Mouse (Mus musculus) MEL (cell line): Measurements from ENCODE around the gene Rapgef4. TPM values are rescaled to one million over a fixed set of nuclear protein-coding genes. Genes with fewer than 3 reads are reported as not detected.

Source experiments
- DNase-seq: peaks from one replicate; pipeline ENCODE4 v3.0.0; 2011; ENCODE audit warnings: low read depth, low spot score
- H3K27ac ChIP-seq: 2 replicates; pipeline ENCODE4 v1.5.1; 2012; ENCODE audit warnings: low read depth, mild to moderate bottlenecking, control low read depth, low read length, moderate library complexity; ENCODE audit not compliant: control insufficient read depth
- H3K27me3 ChIP-seq, 2 experiments: fragments of 150-350 bp in 1 of 2; sonication (generic) in 1 of 2; 2 replicates each; pipeline ENCODE4 v1.6.1; 2012; ENCODE audit warnings: low read length in 2 of 2, mild to moderate bottlenecking in 2 of 2, improper control_type of control experiment in 1 of 2, moderate library complexity in 1 of 2; ENCODE audit not compliant: insufficient read depth in 2 of 2, control insufficient read depth in 1 of 2
- H3K36me3 ChIP-seq, 2 experiments: 2 replicates each; pipeline ENCODE4 v1.6.1; 2012 to 2014; ENCODE audit warnings: low read length in 2 of 2, improper control_type of control experiment in 1 of 2, inconsistent platforms in 1 of 2, mild to moderate bottlenecking in 1 of 2; ENCODE audit not compliant: insufficient read depth in 2 of 2, control insufficient read depth in 1 of 2
- H3K4me1 ChIP-seq, 2 experiments: fragments of 150-350 bp in 1 of 2; sonication (generic) in 1 of 2; 2 replicates each; pipeline ENCODE4 v1.6.1; 2012; ENCODE audit warnings: low read length in 2 of 2, improper control_type of control experiment in 1 of 2, mild to moderate bottlenecking in 1 of 2; ENCODE audit not compliant: insufficient read depth in 2 of 2, control insufficient read depth in 1 of 2
- H3K4me3 ChIP-seq, 2 experiments: fragments of 150-350 bp in 1 of 2; sonication (generic) in 1 of 2; 2 replicates each; pipeline ENCODE4 v1.5.1; 2012; ENCODE audit warnings: low read depth in 2 of 2, low read length in 2 of 2, mild to moderate bottlenecking in 2 of 2, moderate library complexity in 2 of 2, control low read depth in 1 of 2, improper control_type of control experiment in 1 of 2; ENCODE audit not compliant: control insufficient read depth in 1 of 2, insufficient read depth in 1 of 2
- H3K79me2 ChIP-seq: 2 replicates; pipeline ENCODE4 v1.6.1; 2012; ENCODE audit warnings: mild to moderate bottlenecking, low read length, moderate library complexity; ENCODE audit not compliant: control insufficient read depth, poor library complexity, insufficient read depth
- H3K9ac ChIP-seq: 2 replicates; pipeline ENCODE4 v1.6.1; 2012; ENCODE audit warnings: low read depth, mild to moderate bottlenecking, control low read depth, low read length, moderate library complexity; ENCODE audit not compliant: control insufficient read depth, poor library complexity, severe bottlenecking
- H3K9me3 ChIP-seq: fragments of 150-350 bp; sonication (generic); replicated peaks from 2 replicates; pipeline ENCODE4 v1.6.1; 2012; ENCODE audit warnings: mild to moderate bottlenecking, low read length, improper control_type of control experiment, moderate library complexity; ENCODE audit not compliant: insufficient read depth
- BHLHE40 ChIP-seq: IDR thresholded peaks from 2 replicates; pipeline ENCODE4 v1.6.1; 2012; ENCODE audit warnings: low read depth, mild to moderate bottlenecking, inconsistent platforms, low read length, improper control_type of control experiment, borderline replicate concordance
- CHD1 ChIP-seq: IDR thresholded peaks from 2 replicates; pipeline ENCODE4 v1.6.1; 2012; ENCODE audit warnings: low read depth, mild to moderate bottlenecking, inconsistent platforms, low read length, improper control_type of control experiment
- CTCF ChIP-seq, 3 experiments: IDR thresholded peaks in 2 of 3; conservative IDR thresholded peaks in 1 of 3; 2 replicates each; pipeline ENCODE4 v1.5.1; 2011 to 2012; ENCODE audit warnings: low read length in 3 of 3, low read depth in 2 of 3, mild to moderate bottlenecking in 2 of 3, improper control_type of control experiment in 1 of 3, inconsistent platforms in 1 of 3, mixed read lengths in 1 of 3, moderate library complexity in 1 of 3; ENCODE audit not compliant: control insufficient read depth in 1 of 3, insufficient read depth in 1 of 3, poor library complexity in 1 of 3, severe bottlenecking in 1 of 3
- E2F4 ChIP-seq: IDR thresholded peaks from 2 replicates; pipeline ENCODE4 v1.6.1; 2011; ENCODE audit warnings: low read depth, low read length, improper control_type of control experiment, borderline replicate concordance
- ELF1 ChIP-seq: IDR thresholded peaks from 2 replicates; pipeline ENCODE4 v1.6.1; 2014; ENCODE audit warnings: low read depth, mild to moderate bottlenecking, inconsistent platforms, low read length, improper control_type of control experiment, moderate library complexity
- EP300 ChIP-seq, 2 experiments: IDR thresholded peaks; 2 replicates each; pipeline ENCODE4 v1.6.1; 2011; ENCODE audit warnings: improper control_type of control experiment in 2 of 2, low read length in 2 of 2, low read depth in 1 of 2, mild to moderate bottlenecking in 1 of 2
- ETS1 ChIP-seq: IDR thresholded peaks from 2 replicates; pipeline ENCODE4 v1.6.1; 2012; ENCODE audit warnings: low read depth, mild to moderate bottlenecking, inconsistent platforms, low read length, improper control_type of control experiment, moderate library complexity
- GABPA ChIP-seq: IDR thresholded peaks from 2 replicates; pipeline ENCODE4 v1.6.1; 2012; ENCODE audit warnings: low read depth, mild to moderate bottlenecking, inconsistent platforms, low read length, improper control_type of control experiment, moderate library complexity
- GATA1 ChIP-seq: IDR thresholded peaks from 2 replicates; pipeline ENCODE4 v1.6.1; 2011; ENCODE audit warnings: low read depth, low read length, improper control_type of control experiment
- JUND ChIP-seq: IDR thresholded peaks from 2 replicates; pipeline ENCODE4 v1.6.1; 2011; ENCODE audit warnings: low read depth, mild to moderate bottlenecking, improper control_type of control experiment, low read length
- KAT2A ChIP-seq: conservative IDR thresholded peaks from 2 replicates; pipeline ENCODE4 v1.6.1; 2012; ENCODE audit warnings: low read depth, low read length, improper control_type of control experiment, inconsistent platforms
- MAFK ChIP-seq: IDR thresholded peaks from 2 replicates; pipeline ENCODE4 v1.6.1; 2011; ENCODE audit warnings: low read depth, mild to moderate bottlenecking, low read length, improper control_type of control experiment, borderline replicate concordance
- MAX ChIP-seq: IDR thresholded peaks from 2 replicates; pipeline ENCODE4 v1.6.1; 2011; ENCODE audit warnings: low read length, improper control_type of control experiment
- MAZ ChIP-seq: IDR thresholded peaks from 2 replicates; pipeline ENCODE4 v1.6.1; 2012; ENCODE audit warnings: low read depth, mild to moderate bottlenecking, inconsistent platforms, low read length, improper control_type of control experiment
- MEF2A ChIP-seq: IDR thresholded peaks from 2 replicates; pipeline ENCODE4 v1.6.1; 2014; ENCODE audit warnings: low read depth, mild to moderate bottlenecking, inconsistent platforms, low read length, improper control_type of control experiment; ENCODE audit not compliant: poor library complexity, insufficient replicate concordance, severe bottlenecking; ENCODE audit errors: extremely low read depth
- MXI1 ChIP-seq: IDR thresholded peaks from 2 replicates; pipeline ENCODE4 v1.6.1; 2011; ENCODE audit warnings: mild to moderate bottlenecking, low read depth, low read length, improper control_type of control experiment
- MYB ChIP-seq: IDR thresholded peaks from 2 replicates; pipeline ENCODE4 v1.6.1; 2011; ENCODE audit warnings: mild to moderate bottlenecking, low read depth, low read length, improper control_type of control experiment
- MYC ChIP-seq: IDR thresholded peaks from 2 replicates; pipeline ENCODE4 v1.6.1; 2011; ENCODE audit warnings: low read depth, mild to moderate bottlenecking, low read length, improper control_type of control experiment, moderate library complexity
- NELFE ChIP-seq: IDR thresholded peaks from 2 replicates; pipeline ENCODE4 v1.6.1; 2011; ENCODE audit warnings: low read depth, low read length, improper control_type of control experiment
- NRF1 ChIP-seq: IDR thresholded peaks from 2 replicates; pipeline ENCODE4 v1.6.1; 2014; ENCODE audit warnings: low read depth, mild to moderate bottlenecking, inconsistent platforms, low read length, improper control_type of control experiment, moderate library complexity; ENCODE audit not compliant: poor library complexity, insufficient read depth, severe bottlenecking
- POLR2A ChIP-seq, 2 experiments: IDR thresholded peaks; 2 replicates each; pipeline ENCODE4 v1.6.1; 2011 to 2012; ENCODE audit warnings: low read length in 2 of 2, mild to moderate bottlenecking in 2 of 2, control low read depth in 1 of 2, improper control_type of control experiment in 1 of 2, low read depth in 1 of 2, moderate library complexity in 1 of 2; ENCODE audit not compliant: control insufficient read depth in 1 of 2, insufficient read depth in 1 of 2, poor library complexity in 1 of 2
- POLR2AphosphoS2 ChIP-seq: IDR thresholded peaks from 2 replicates; pipeline ENCODE4 v1.6.1; 2011; ENCODE audit warnings: low read length, improper control_type of control experiment
- RAD21 ChIP-seq: IDR thresholded peaks from 2 replicates; pipeline ENCODE4 v1.6.1; 2011; ENCODE audit warnings: mild to moderate bottlenecking, low read depth, low read length, improper control_type of control experiment
- RCOR1 ChIP-seq: IDR thresholded peaks from 2 replicates; pipeline ENCODE4 v1.6.1; 2012; ENCODE audit warnings: low read depth, mild to moderate bottlenecking, inconsistent platforms, low read length, improper control_type of control experiment
- SIN3A ChIP-seq: IDR thresholded peaks from 2 replicates; pipeline ENCODE4 v1.6.1; 2012; ENCODE audit warnings: low read length, improper control_type of control experiment, inconsistent platforms
- SMC3 ChIP-seq: IDR thresholded peaks from 2 replicates; pipeline ENCODE4 v1.6.1; 2011; ENCODE audit warnings: low read depth, low read length, improper control_type of control experiment
- TAL1 ChIP-seq: IDR thresholded peaks from 2 replicates; pipeline ENCODE4 v1.6.1; 2012; ENCODE audit warnings: mild to moderate bottlenecking, inconsistent platforms, low read length, moderate library complexity, mixed read lengths
- TBP ChIP-seq: IDR thresholded peaks from 2 replicates; pipeline ENCODE4 v1.8.0; 2011; ENCODE audit warnings: low read depth, low read length, improper control_type of control experiment
- TCF12 ChIP-seq: IDR thresholded peaks from 2 replicates; pipeline ENCODE4 v1.6.1; 2014; ENCODE audit warnings: low read depth, mild to moderate bottlenecking, inconsistent platforms, low read length, improper control_type of control experiment, moderate library complexity
- UBTF ChIP-seq: IDR thresholded peaks from 2 replicates; pipeline ENCODE4 v1.6.1; 2012; ENCODE audit warnings: low read depth, mild to moderate bottlenecking, inconsistent platforms, low read length, improper control_type of control experiment, moderate library complexity, borderline replicate concordance; ENCODE audit not compliant: insufficient read depth
- USF2 ChIP-seq, 2 experiments: IDR thresholded peaks; 2 replicates each; pipeline ENCODE4 v1.6.1; 2011 to 2012; ENCODE audit warnings: improper control_type of control experiment in 2 of 2, low read length in 2 of 2, borderline replicate concordance in 1 of 2, inconsistent platforms in 1 of 2, low read depth in 1 of 2, mild to moderate bottlenecking in 1 of 2; ENCODE audit not compliant: insufficient read depth in 1 of 2
- ZC3H11A ChIP-seq: IDR thresholded peaks from 2 replicates; pipeline ENCODE4 v1.6.1; 2012; ENCODE audit warnings: low read depth, mild to moderate bottlenecking, inconsistent platforms, low read length, improper control_type of control experiment
- ZKSCAN1 ChIP-seq: IDR thresholded peaks from 2 replicates; pipeline ENCODE4 v1.6.1; 2012; ENCODE audit warnings: low read depth, mild to moderate bottlenecking, inconsistent platforms, low read length, improper control_type of control experiment, moderate library complexity
- ZMIZ1 ChIP-seq: IDR thresholded peaks from 2 replicates; pipeline ENCODE4 v1.6.1; 2012; ENCODE audit warnings: low read depth, mild to moderate bottlenecking, inconsistent platforms, low read length, improper control_type of control experiment, moderate library complexity
- polyA plus RNA-seq, 2 experiments: library from polyadenylated mRNA; stranded (reverse) in 1 of 2; unstranded in 1 of 2; fragments of >175 nt in 1 of 2; fragments of >200 nt in 1 of 2; gene quantifications; 2 replicates each; pipeline versions ENCODE4 v1.2.1 to v1.2.4; 2012; ENCODE audit warnings: low replicate concordance in 2 of 2, low read depth in 1 of 2; ENCODE audit not compliant: insufficient read length in 2 of 2, insufficient read depth in 1 of 2, missing spikeins in 1 of 2
- total RNA-seq: library from RNA; depleted of rRNA; stranded (reverse); fragments of 300-350 nt; gene quantifications from 2 replicates; pipeline ENCODE4 v1.2.3, GENCODE M21; 2012

Rapgef4 gene
- total and polyA plus RNA-seq, 3 experiments, result not detected

- peak; percentile 87 for DNase-seq
- Histone ChIP-seq H3K79me2 (no peaks in the 10 kb centered on the region), H3K4me3 (no peak overlapping the region), H3K4me1 (peaks cover 2 to 12% of the 10 kb centered on the region in 2 experiments; a peak in 3 of 4 replicates)
- TF ChIP-seq MYB (no peak), NELFE (no peak), USF2 (IDR thresholded peaks at IDR 0.05; ENCODE audit: borderline replicate concordance in 1 of 2, insufficient read depth in 1 of 2, low read depth in 1 of 2, low read length in 2 of 2) (no peak), MAX (peak; percentile 40; the same call in 1 of the 2 replicates), MXI1 (0 out of 2 replicates have a peak, but pooled peaks have one; percentile 59), GABPA (no peak), TAL1 (no peak), ELF1 (no peak), E2F4 (no peak), NRF1 (no peak), ETS1 (peak; percentile 84), ZKSCAN1 (no peak), ZMIZ1 (no peak), CHD1 (no peak), POLR2AphosphoS2 (no peak), SIN3A (no peak), CTCF (IDR thresholded peaks at IDR 0.05 in 2 of 3, conservative IDR thresholded peaks at IDR 0.05 in 1 of 3; ENCODE audit: control insufficient read depth in 1 of 3, insufficient read depth in 1 of 3, low read depth in 2 of 3, low read length in 3 of 3, poor library complexity in 1 of 3, severe bottlenecking in 1 of 3) (no peak), MYC (peak; percentile 57; the same call in 1 of the 2 replicates), JUND (peak; percentile 88), POLR2A (IDR thresholded peaks at IDR 0.05; ENCODE audit: control insufficient read depth in 1 of 2, insufficient read depth in 1 of 2, low read depth in 1 of 2, low read length in 2 of 2, poor library complexity in 1 of 2) (no peak), UBTF (no peak), EP300 (IDR thresholded peaks at IDR 0.05; ENCODE audit: low read depth in 1 of 2, low read length in 2 of 2) (peak; percentile 72 to 87), GATA1 (peak; percentile 51; the same call in 1 of the 2 replicates), RCOR1 (peak; percentile 87), TCF12 (peak; percentile 51), MAFK (no peak), BHLHE40 (peak; percentile 56; the same call in 1 of the 2 replicates), MEF2A (no peak), SMC3 (no peak), TBP (no peak), RAD21 (no peak), MAZ (0 out of 2 replicates have a peak, but pooled peaks have one; percentile 20), KAT2A (no peak), ZC3H11A (no peak)
- TF ChIP-seq, all 39 proteins: peak for 11
- no peak overlapping the region for H3K9ac ChIP-seq
- no peaks in the 10 kb centered on the region for H3K27me3 ChIP-seq
- 0 out of 2 replicates have a peak overlapping the region, but pooled peaks have one; percentile 21 for H3K27ac ChIP-seq
- no peaks in the 10 kb centered on the region for H3K9me3 ChIP-seq
- H3K36me3 ChIP-seq, result peaks cover 0 to 17% of the 10 kb centered on the region in 2 experiments; a peak in 2 of 4 replicates
Measured at GRCm38 (mm10) chr2:72202252-72202651, 221.2 kb downstream of the Rapgef4 start.
